Mouse (Mus musculus) heart, postnatal 10 days (tissue): Measurements from ENCODE around the gene Wasf2. TPM values are rescaled to one million over a fixed set of nuclear protein-coding genes. Genes with fewer than 3 reads are reported as not detected.

Experiments used
- DNase-seq, 2 experiments: peaks; one replicate each; pipeline ENCODE4 v3.0.0; 2021
- intact Hi-C: fragments of 180-260 bp; cut with DNase I; formaldehyde crosslinking; loops from one replicate; pipeline ENCODE4 v1.15.1; 2025
- total RNA-seq, 2 experiments: library from RNA; stranded (reverse); gene quantifications; 2 replicates each; pipeline ENCODE4 v1.2.3; 2021

The Wasf2 gene
- total RNA-seq, 2 experiments from 2014 or later = 134 to 164 TPM

- intact Hi-C loops = no loop called here
- no peak for DNase-seq
These were observed 88.4 kb downstream of the Wasf2 start for GRCm38 (mm10) chr4:133218745-133219144.

GRCm38 (mm10) chr4:133220656-133221055 is 90.4 kb downstream of the Wasf2 start:
- no peak for DNase-seq
- intact Hi-C loops = no loop called here

- intact Hi-C loops = no loop called here
- no peak for DNase-seq
These were observed 91.4 kb downstream of the Wasf2 start for GRCm38 (mm10) chr4:133221701-133222100.

GRCm38 (mm10) chr4:133223875-133224274 is 93.6 kb downstream of the Wasf2 start:
- DNase-seq = no peak
- intact Hi-C loops = no loop called here

- peak; percentile 56 to 59 for DNase-seq
- intact Hi-C loops = loop anchor here (1.0 kb wide), 1 partner anchor 33 kb away; no protein-coding TSS in a partner anchor
These were observed 95.8 kb downstream of the Wasf2 start for GRCm38 (mm10) chr4:133226073-133226472.

- DNase-seq = no peak
- intact Hi-C loops = no loop called here
These were observed 97.3 kb downstream of the Wasf2 start for GRCm38 (mm10) chr4:133227636-133228035.

- DNase-seq = no peak
- intact Hi-C loops = no loop called here
These were observed 99.3 kb downstream of the Wasf2 start for GRCm38 (mm10) chr4:133229582-133229981.

GRCm38 (mm10) chr4:133233285-133233976 is 103.1 kb downstream of the Wasf2 start:
- DNase-seq = peak; percentile 47 to 60
- intact Hi-C loops = loop anchor here (1.0 kb wide), 2 partner anchors 19 to 64 kb away; no protein-coding TSS in a partner anchor

- DNase-seq = no peak
- intact Hi-C loops = no loop called here
These were observed 104.5 kb downstream of the Wasf2 start for GRCm38 (mm10) chr4:133234771-133235170.

GRCm38 (mm10) chr4:133235415-133235814 is 105.1 kb downstream of the Wasf2 start:
- intact Hi-C loops = no loop called here

GRCm38 (mm10) chr4:133237911-133238310 is 107.6 kb downstream of the Wasf2 start:
- DNase-seq = no peak
- intact Hi-C loops = no loop called here

More at GRCm38 (mm10) chr4:133235415-133235814, 105.1 kb downstream of the Wasf2 start:
- DNase-seq = no peak

- DNase-seq = peak; percentile 82 to 85
- intact Hi-C loops = no loop called here
These were observed 110.2 kb downstream of the Wasf2 start, which contains the start of gene Map3k6 for GRCm38 (mm10) chr4:133240490-133240921. Gene Map3k6, plus strand, starts transcription at chr4:133240818.

- peak; percentile 93 to 94 for DNase-seq
- intact Hi-C loops = no loop called here
These were observed 110.9 kb downstream of the Wasf2 start for GRCm38 (mm10) chr4:133240934-133241908.

- no peak for DNase-seq
- intact Hi-C loops = no loop called here
These were observed 111.6 kb downstream of the Wasf2 start for GRCm38 (mm10) chr4:133241910-133242309.

GRCm38 (mm10) chr4:133242710-133243109 is 112.4 kb downstream of the Wasf2 start:
- intact Hi-C loops = no loop called here
- no peak for DNase-seq

GRCm38 (mm10) chr4:133243538-133243937 is 113.2 kb downstream of the Wasf2 start:
- intact Hi-C loops = no loop called here
- no peak for DNase-seq

- DNase-seq = no peak
- intact Hi-C loops = no loop called here
These were observed 114.0 kb downstream of the Wasf2 start for GRCm38 (mm10) chr4:133244289-133244688.

GRCm38 (mm10) chr4:133247072-133247471 is 116.8 kb downstream of the Wasf2 start:
- intact Hi-C loops = no loop called here
- peak; percentile 44 to 56 for DNase-seq

GRCm38 (mm10) chr4:133247806-133248449 is 117.6 kb downstream of the Wasf2 start:
- intact Hi-C loops = no loop called here
- no peak for DNase-seq
